Mouse (Mus musculus) lung, embryonic 16.5 days (tissue): ENCODE data around the gene Sgpl1. TPM values are rescaled to one million over a fixed set of nuclear protein-coding genes. Genes with fewer than 3 reads are reported as not detected.
A peak's percentile ranks its signal among the peaks of the same experiment; 100 is the strongest.

Source experiments
- ATAC-seq: fragments of 200-750 bp; cut with Nextera tagmentation; 2 replicates; pipeline ENCODE4 v1.8.0; 2017; ENCODE audit warnings: low read depth, mild to moderate bottlenecking, moderate library complexity
- H3K27ac ChIP-seq: fragments of 300-500 bp; sonication (generic); 2 replicates; pipeline ENCODE4 v1.5.1; 2014; ENCODE audit warnings: mild to moderate bottlenecking, control low read depth, low read length
- H3K27me3 ChIP-seq: fragments of 300-500 bp; sonication (generic); 2 replicates; pipeline ENCODE4 v1.6.1; 2014; ENCODE audit warnings: low read depth, low read length, mixed read lengths; ENCODE audit not compliant: control insufficient read depth, insufficient read depth
- H3K36me3 ChIP-seq: fragments of 300-500 bp; sonication (generic); 2 replicates; pipeline ENCODE4 v1.6.1; 2014; ENCODE audit warnings: low read length; ENCODE audit not compliant: control insufficient read depth, insufficient read depth
- H3K4me1 ChIP-seq: fragments of 300-500 bp; sonication (generic); replicated peaks from 2 replicates; pipeline ENCODE4 v1.6.1; 2014; ENCODE audit warnings: low read length, mixed read lengths; ENCODE audit not compliant: control insufficient read depth, insufficient read depth
- H3K4me2 ChIP-seq: fragments of 300-500 bp; sonication (generic); 2 replicates; pipeline ENCODE4 v1.6.1; 2014; ENCODE audit warnings: low read depth, low read length, control low read depth
- H3K4me3 ChIP-seq: fragments of 300-500 bp; sonication (generic); 2 replicates; pipeline ENCODE4 v1.5.1; 2014; ENCODE audit warnings: mild to moderate bottlenecking, low read length, control low read depth
- H3K9ac ChIP-seq: fragments of 300-500 bp; sonication (generic); 2 replicates; pipeline ENCODE4 v1.6.1; 2014; ENCODE audit warnings: low read length, control low read depth
- H3K9me3 ChIP-seq: fragments of 300-500 bp; sonication (generic); 2 replicates; pipeline ENCODE4 v1.6.1; 2016; ENCODE audit warnings: low read length; ENCODE audit not compliant: control insufficient read depth
- WGBS: fragments of 180-500 bp; shearing (Covaris S2); extraction: QIAGEN DNeasy Blood & Tissue Kit; methylation state at CpG from one replicate; pipeline ENCODE4 v1.1.7; 2014; 5-methylcytosine and 5-hydroxymethylcytosine counted together
- polyA plus RNA-seq: library from polyadenylated mRNA; unstranded; fragments of >200 nt; fragmentation: Nextera tagmentation; extraction: Ambion mirVana; gene quantifications from 2 replicates; pipeline ENCODE4 v1.2.1, GENCODE M21; 2015

Sgpl1 gene
- polyA plus RNA-seq, 1 experiment from 2014 or later: 56.4 TPM

DNA sequence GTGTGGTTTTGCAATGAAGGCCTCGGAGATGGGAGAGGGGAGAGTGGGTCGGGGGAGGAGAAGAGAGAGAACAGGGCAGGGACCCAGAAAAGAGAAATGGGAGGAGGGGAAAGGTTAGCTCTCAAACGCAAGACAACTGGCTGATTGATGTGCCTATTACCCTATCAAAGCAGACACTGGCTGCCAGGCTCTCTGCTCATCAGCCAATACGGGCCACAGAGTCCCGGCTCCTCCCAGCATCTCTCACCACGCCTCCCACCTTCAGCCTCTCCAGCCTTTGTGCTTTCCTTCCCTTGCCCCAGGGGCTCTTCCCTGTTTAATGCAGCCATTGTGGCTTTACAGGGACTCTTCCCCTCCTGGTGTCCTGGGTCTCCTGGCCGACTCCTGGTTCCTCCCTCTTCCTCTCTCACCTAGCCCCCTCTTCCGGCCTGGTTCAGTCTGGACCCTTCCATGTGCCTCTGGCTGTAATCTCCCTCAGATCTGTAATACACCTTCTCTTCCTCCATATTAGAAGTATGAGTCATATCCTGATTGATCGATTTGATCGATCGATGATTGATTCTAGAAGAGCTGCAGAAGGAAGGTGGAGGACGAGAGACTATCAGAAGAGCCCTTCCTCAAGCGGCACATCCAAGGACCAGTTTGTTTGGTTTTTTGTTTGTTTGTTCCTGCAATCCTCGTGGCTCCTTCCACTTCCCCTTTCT is 67.1 kb downstream of the Sgpl1 start:
- no peak overlapping the region for H3K9ac ChIP-seq
- peak; percentile 87 for ATAC-seq
- H3K4me3 ChIP-seq: no peak overlapping the region
- no peaks in the 10 kb centered on the region; the same call in 1 of the 2 replicates for H3K4me1 ChIP-seq
- WGBS: 35% methylated on average over 14 of the region's 14 CpGs
- H3K4me2 ChIP-seq: peak overlapping the region; percentile 29
- no peaks in the 10 kb centered on the region for H3K9me3 ChIP-seq
- H3K27me3 ChIP-seq: no peaks in the 10 kb centered on the region
- no peaks in the 10 kb centered on the region for H3K36me3 ChIP-seq
- no peak overlapping the region for H3K27ac ChIP-seq

DNA sequence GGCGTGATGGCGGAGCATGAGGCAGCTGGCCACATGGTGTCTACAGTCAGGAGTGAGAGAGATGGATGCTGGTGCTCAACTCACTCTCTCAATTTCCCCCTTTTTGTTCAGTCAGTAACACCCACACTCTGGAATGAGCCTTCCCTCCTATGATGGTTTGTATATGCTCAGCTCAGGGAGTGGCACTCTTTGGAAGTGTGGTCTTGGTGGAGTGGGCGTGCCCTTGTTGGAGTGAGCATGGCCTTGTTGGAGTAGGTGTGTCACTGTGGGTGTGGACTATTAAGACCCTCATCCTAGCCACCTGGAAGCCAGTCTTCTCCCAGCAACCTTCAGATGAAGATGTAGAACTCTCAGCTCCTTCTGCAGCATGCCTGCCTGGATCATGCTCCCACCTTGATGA is 71.9 kb downstream of the Sgpl1 start:
- no peak for ATAC-seq
- H3K4me3 ChIP-seq: no peak overlapping the region
- no peaks in the 10 kb centered on the region; the same call in 1 of the 2 replicates for H3K4me1 ChIP-seq
- H3K4me2 ChIP-seq: no peak overlapping the region
- no peaks in the 10 kb centered on the region for H3K36me3 ChIP-seq
- 87% methylated on average over 3 of the region's 3 CpGs for WGBS
- no peaks in the 10 kb centered on the region for H3K9me3 ChIP-seq
- no peak overlapping the region for H3K9ac ChIP-seq
- no peaks in the 10 kb centered on the region; the same call in 1 of the 2 replicates for H3K27me3 ChIP-seq
- H3K27ac ChIP-seq: no peak overlapping the region

GRCm38 (mm10) chr10:61074643-61075042 is 72.9 kb downstream of the Sgpl1 start:
- Histone ChIP-seq H3K9me3 (no peaks in the 10 kb centered on the region), H3K4me1 (no peaks in the 10 kb centered on the region), H3K4me3 (no peak overlapping the region), H3K9ac (no peak overlapping the region), H3K36me3 (no peaks in the 10 kb centered on the region), H3K4me2 (no peak overlapping the region), H3K27me3 (no peaks in the 10 kb centered on the region; the same call in 1 of the 2 replicates), H3K27ac (no peak overlapping the region)
- 0% methylated on average over 1 of the region's 1 CpGs for WGBS
- no peak for ATAC-seq

DNA sequence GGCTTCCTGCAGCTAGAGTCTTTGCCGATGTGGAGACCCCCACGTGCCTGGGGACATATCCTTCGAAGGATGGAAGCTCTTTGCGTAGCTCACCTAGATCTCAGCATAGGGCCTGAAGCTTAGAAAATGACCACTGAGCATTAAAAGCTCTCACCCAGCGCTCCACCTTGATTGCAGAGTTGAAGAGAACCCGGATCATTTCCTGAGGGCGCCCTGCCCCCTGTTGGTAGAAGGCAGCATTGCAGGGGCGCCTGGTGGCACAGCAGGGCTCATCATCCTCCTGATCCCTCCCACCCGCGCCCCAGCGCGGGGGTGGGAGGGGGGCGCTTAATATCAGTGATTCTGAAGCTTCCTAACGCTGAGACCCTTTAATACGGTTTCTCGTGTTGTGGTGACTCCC is 75.2 kb downstream of the Sgpl1 start:
- Histone ChIP-seq H3K36me3 (no peaks in the 10 kb centered on the region), H3K9ac (no peak overlapping the region), H3K4me2 (no peak overlapping the region), H3K4me1 (no peaks in the 10 kb centered on the region; the same call in 1 of the 2 replicates), H3K27ac (no peak overlapping the region), H3K9me3 (no peaks in the 10 kb centered on the region), H3K27me3 (no peaks in the 10 kb centered on the region; the same call in 1 of the 2 replicates), H3K4me3 (no peak overlapping the region)
- ATAC-seq: 0 out of 2 replicates have a peak, but pooled peaks have one; percentile 6
- 11% methylated on average over 16 of the region's 16 CpGs for WGBS

GRCm38 (mm10) chr10:61069248-61069647 is 78.3 kb downstream of the Sgpl1 start:
- Histone ChIP-seq H3K4me2 (no peak overlapping the region), H3K27me3 (no peaks in the 10 kb centered on the region; the same call in 1 of the 2 replicates), H3K27ac (no peak overlapping the region), H3K36me3 (no peaks in the 10 kb centered on the region), H3K9me3 (no peaks in the 10 kb centered on the region), H3K4me1 (no peaks in the 10 kb centered on the region; the same call in none of the 2 replicates), H3K9ac (no peak overlapping the region), H3K4me3 (no peak overlapping the region)
- WGBS: 24% methylated on average over 13 of the region's 13 CpGs
- ATAC-seq: 0 out of 2 replicates have a peak, but pooled peaks have one; percentile 24

- H3K9me3 ChIP-seq: no peaks in the 10 kb centered on the region
- H3K4me1 ChIP-seq: no peaks in the 10 kb centered on the region; the same call in none of the 2 replicates
- no peaks in the 10 kb centered on the region; the same call in 1 of the 2 replicates for H3K27me3 ChIP-seq
- ATAC-seq: peak; percentile 52
- H3K36me3 ChIP-seq: no peaks in the 10 kb centered on the region
- H3K9ac ChIP-seq: no peak overlapping the region
- no peak overlapping the region for H3K4me3 ChIP-seq
- WGBS: 10% methylated on average over 8 of the region's 8 CpGs
- peak overlapping the region; percentile 35; the same call in 1 of the 2 replicates for H3K4me2 ChIP-seq
- H3K27ac ChIP-seq: no peak overlapping the region
These were observed 78.9 kb downstream of the Sgpl1 start for GRCm38 (mm10) chr10:61068436-61069192.

DNA sequence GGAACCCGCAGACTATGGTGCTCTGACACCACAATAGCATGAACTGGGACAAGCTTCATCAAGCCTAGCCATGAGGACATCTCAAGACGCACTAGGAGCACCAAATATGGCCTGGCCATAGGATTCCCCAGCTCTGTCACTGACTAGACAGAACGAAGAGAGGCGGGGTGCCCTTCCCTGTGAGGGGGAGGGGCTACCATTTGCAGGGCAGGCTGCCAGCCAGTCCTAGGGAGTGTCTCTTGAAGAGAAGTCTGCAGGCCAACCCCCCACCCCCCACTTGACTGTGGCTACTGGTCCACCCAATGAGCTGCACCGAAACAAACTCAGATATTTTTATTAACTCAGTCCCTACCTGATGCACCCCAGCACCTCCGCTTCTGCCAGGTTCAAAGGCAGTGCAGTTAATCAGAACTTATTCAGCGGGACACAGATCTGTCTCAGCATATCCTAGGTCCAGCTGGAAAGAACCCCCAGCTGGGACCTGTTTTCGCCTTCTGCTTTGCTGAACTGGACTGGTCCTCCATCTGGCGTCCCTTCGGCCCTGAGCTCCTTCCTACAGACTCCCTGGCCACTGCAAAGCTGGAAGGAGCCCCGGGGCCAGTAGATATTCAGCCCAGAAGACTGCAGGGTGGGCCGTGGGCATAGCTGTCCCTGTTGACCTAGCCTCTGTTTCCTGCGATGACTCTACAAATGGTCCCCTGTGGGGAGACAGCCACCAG is 82.1 kb downstream of the Sgpl1 start:
- Histone ChIP-seq H3K4me1 (no peaks in the 10 kb centered on the region; the same call in none of the 2 replicates), H3K4me3 (no peak overlapping the region), H3K9ac (no peak overlapping the region), H3K36me3 (no peaks in the 10 kb centered on the region), H3K27ac (no peak overlapping the region), H3K9me3 (no peaks in the 10 kb centered on the region), H3K27me3 (no peaks in the 10 kb centered on the region), H3K4me2 (no peak overlapping the region)
- 50% methylated on average over 13 of the region's 13 CpGs for WGBS
- peak; percentile 58; the same call in 1 of the 2 replicates for ATAC-seq

GRCm38 (mm10) chr10:61064635-61065034 is 82.9 kb downstream of the Sgpl1 start:
- no peak for ATAC-seq
- Histone ChIP-seq H3K9me3 (no peaks in the 10 kb centered on the region), H3K4me2 (no peak overlapping the region), H3K4me3 (no peak overlapping the region), H3K27ac (no peak overlapping the region), H3K36me3 (no peaks in the 10 kb centered on the region), H3K9ac (no peak overlapping the region), H3K27me3 (no peaks in the 10 kb centered on the region), H3K4me1 (peaks cover 3% of the 10 kb centered on the region)
- WGBS: 22% methylated on average over 8 of the region's 8 CpGs
